Mouse (Mus musculus): ENCODE data around the gene Smim24. TPM values are rescaled to one million over a fixed set of nuclear protein-coding genes. Genes with fewer than 3 reads are reported as not detected.
A peak's percentile ranks its signal among the peaks of the same experiment; 100 is the strongest.

The Smim24 gene
- polyA plus RNA-seq, 1 experiment, result not detected

GRCm38 (mm10) chr10:81409330-81409729, 16.5 kb downstream of the Smim24 start:
- WGBS, result 30% methylated on average over 8 of the region's 8 CpGs
- TF ChIP-seq POLR2A (IDR thresholded peaks at IDR 0.05; ENCODE audit: insufficient read depth, low read depth, low read length) (no peak), CTCF (IDR thresholded peaks at IDR 0.05; ENCODE audit: insufficient read depth, low read depth, low read length) (no peak)
- Histone ChIP-seq H3K4me1 (ENCODE audit: control insufficient read depth, insufficient read depth, low read length) (peaks cover 75% of the 10 kb centered on the region), H3K4me3 (ENCODE audit: insufficient read depth, low read depth, low read length) (no peak overlapping the region), H3K27ac (ENCODE audit: insufficient read depth, low read depth, low read length) (no peak overlapping the region)

GRCm38 (mm10) chr10:81410350-81410749, 17.5 kb downstream of the Smim24 start:
- H3K4me1 ChIP-seq (ENCODE audit: control insufficient read depth, insufficient read depth, low read length), result peaks cover 85% of the 10 kb centered on the region
- H3K27ac ChIP-seq (ENCODE audit: insufficient read depth, low read depth, low read length), result peak overlapping the region; percentile 88
- H3K4me3 ChIP-seq (ENCODE audit: insufficient read depth, low read depth, low read length), result no peak overlapping the region
- TF ChIP-seq POLR2A (IDR thresholded peaks at IDR 0.05; ENCODE audit: insufficient read depth, low read depth, low read length) (no peak), CTCF (IDR thresholded peaks at IDR 0.05; ENCODE audit: insufficient read depth, low read depth, low read length) (no peak)
- WGBS, result 78% methylated on average over 4 of the region's 4 CpGs

DNA sequence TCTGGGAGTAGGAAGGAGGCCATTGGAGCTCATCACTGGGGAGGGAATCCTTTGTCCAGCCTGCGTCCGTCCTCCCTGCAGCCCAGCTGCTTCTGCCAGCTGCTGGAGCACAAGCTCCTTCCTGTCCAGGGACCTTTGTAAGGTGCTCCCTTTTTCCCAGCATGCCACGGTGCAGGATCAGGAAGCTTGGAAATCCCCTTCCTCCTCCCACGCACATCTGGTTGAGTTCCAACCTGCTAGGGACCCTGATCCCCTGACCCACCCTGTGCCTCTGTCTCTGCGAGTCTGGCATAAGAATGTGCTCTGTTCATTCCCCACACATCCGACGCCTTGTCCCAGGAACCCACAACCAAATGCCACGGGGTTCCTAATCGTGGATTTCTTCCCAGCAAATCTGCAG, 18.1 kb downstream of the Smim24 start:
- Histone ChIP-seq H3K27ac (ENCODE audit: insufficient read depth, low read depth, low read length) (peak overlapping the region; percentile 88), H3K4me3 (ENCODE audit: insufficient read depth, low read depth, low read length) (no peak overlapping the region), H3K4me1 (ENCODE audit: control insufficient read depth, insufficient read depth, low read length) (peaks cover 91% of the 10 kb centered on the region)
- WGBS, result 56% methylated on average over 9 of the region's 9 CpGs
- TF ChIP-seq POLR2A (IDR thresholded peaks at IDR 0.05; ENCODE audit: insufficient read depth, low read depth, low read length) (no peak), CTCF (IDR thresholded peaks at IDR 0.05; ENCODE audit: insufficient read depth, low read depth, low read length) (no peak)

DNA sequence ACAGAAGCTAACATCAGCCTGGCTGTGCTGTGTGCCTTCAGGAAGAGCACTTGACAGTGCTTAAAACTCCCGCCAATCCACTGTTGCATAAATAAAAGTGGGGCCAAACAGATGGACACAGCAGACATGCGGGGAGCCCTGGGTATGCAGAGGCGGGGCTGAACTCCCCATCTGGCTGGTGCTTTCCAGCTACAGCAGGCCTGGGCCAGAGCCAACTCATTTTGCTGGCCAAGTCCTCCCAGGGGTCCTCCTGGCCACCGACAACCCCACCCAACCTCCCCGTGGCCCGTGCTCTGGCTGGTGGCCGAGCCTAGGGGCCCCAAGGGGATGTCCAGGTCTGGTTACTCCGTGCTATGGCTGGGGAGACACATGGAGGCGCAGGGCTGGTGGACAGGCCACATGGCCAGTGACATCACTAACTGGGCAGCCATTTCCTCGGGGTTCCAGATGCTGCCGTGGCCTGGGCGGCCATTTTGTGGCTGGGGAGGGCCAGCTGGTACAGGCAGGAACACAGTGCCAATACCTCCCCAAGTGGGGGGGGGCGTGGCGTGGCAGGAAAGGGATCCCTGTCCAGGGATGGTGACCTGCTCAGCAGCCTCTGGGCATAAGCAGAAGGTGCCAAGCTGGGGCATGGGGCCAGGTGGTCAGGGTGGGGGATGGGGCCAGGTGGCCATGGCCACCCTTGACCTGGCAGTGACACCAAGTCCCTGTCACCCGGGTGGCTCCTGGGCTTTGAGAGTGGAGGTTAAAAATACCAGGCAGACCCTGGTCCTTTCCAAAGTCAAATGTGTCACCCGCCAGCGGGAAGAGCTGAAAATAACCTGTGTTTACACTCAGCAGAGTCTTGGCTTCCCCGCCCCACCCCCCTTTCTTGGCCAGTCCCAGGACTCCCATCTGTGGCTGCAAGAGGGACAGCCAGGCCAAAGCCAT, 18.9 kb downstream of the Smim24 start:
- 31% methylated on average over 18 of the region's 18 CpGs for WGBS
- peak overlapping the region; percentile 88 for H3K27ac ChIP-seq (ENCODE audit: insufficient read depth, low read depth, low read length)
- peaks cover 97% of the 10 kb centered on the region for H3K4me1 ChIP-seq (ENCODE audit: control insufficient read depth, insufficient read depth, low read length)
- H3K4me3 ChIP-seq (ENCODE audit: insufficient read depth, low read depth, low read length), result no peak overlapping the region
- no peak for TF ChIP-seq POLR2A (IDR thresholded peaks at IDR 0.05; ENCODE audit: insufficient read depth, low read depth, low read length)
- TF ChIP-seq CTCF (IDR thresholded peaks at IDR 0.05; ENCODE audit: insufficient read depth, low read depth, low read length), result no peak; the same call in 1 of the 2 replicates

DNA sequence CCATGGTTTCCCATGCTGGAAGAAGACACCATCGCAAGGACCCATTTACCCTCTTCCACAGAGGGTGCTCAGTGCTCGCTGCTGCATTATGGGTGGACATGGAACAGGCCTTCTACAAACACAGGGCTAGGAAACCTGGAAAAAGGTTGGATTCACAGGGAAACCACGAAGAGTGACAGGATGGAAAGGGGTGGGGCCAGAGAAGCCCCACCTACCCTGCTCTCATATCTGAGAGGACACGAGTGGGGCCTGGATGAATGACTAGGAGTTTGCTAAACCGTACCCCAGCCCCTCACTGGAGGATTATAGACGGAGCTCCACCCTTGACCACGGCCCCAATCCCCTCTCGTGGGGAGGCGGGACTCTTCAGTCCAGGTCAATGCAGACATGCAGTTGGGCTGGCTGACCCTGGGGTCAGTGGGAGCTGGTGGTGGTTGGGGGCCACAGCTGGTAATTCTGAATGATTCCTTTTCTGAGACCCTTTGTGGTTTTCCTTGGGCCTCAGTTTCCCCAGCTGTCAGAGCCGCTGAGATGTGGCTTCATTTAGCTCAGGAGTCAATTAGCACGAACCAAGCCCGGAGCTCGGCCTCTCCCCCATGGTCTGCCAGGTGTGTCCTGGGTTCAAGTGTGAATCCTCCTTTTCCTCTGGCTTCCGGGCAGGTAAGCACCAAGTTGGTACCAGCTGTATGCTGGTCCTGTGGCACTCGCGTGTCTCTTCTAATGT, 19.9 kb downstream of the Smim24 start:
- TF ChIP-seq CTCF (IDR thresholded peaks at IDR 0.05; ENCODE audit: insufficient read depth, low read depth, low read length), result no peak
- no peak for TF ChIP-seq POLR2A (IDR thresholded peaks at IDR 0.05; ENCODE audit: insufficient read depth, low read depth, low read length)
- Histone ChIP-seq H3K4me1 (ENCODE audit: control insufficient read depth, insufficient read depth, low read length) (peaks cover 98% of the 10 kb centered on the region), H3K4me3 (ENCODE audit: insufficient read depth, low read depth, low read length) (no peak overlapping the region), H3K27ac (ENCODE audit: insufficient read depth, low read depth, low read length) (peak overlapping the region; percentile 88)
- 77% methylated on average over 16 of the region's 16 CpGs for WGBS

GRCm38 (mm10) chr10:81413310-81414261, 20.7 kb downstream of the Smim24 start:
- WGBS, result 22% methylated on average over 26 of the region's 26 CpGs
- Histone ChIP-seq H3K4me1 (ENCODE audit: control insufficient read depth, insufficient read depth, low read length) (peaks cover 97% of the 10 kb centered on the region), H3K4me3 (ENCODE audit: insufficient read depth, low read depth, low read length) (peak overlapping the region; percentile 24), H3K27ac (ENCODE audit: insufficient read depth, low read depth, low read length) (peak overlapping the region; percentile 91)
- TF ChIP-seq CTCF (IDR thresholded peaks at IDR 0.05; ENCODE audit: insufficient read depth, low read depth, low read length) (no peak), POLR2A (IDR thresholded peaks at IDR 0.05; ENCODE audit: insufficient read depth, low read depth, low read length) (no peak)

GRCm38 (mm10) chr10:81414682-81415081, 21.8 kb downstream of the Smim24 start:
- H3K4me1 ChIP-seq (ENCODE audit: control insufficient read depth, insufficient read depth, low read length), result peaks cover 96% of the 10 kb centered on the region
- no peak overlapping the region for H3K4me3 ChIP-seq (ENCODE audit: insufficient read depth, low read depth, low read length)
- H3K27ac ChIP-seq (ENCODE audit: insufficient read depth, low read depth, low read length), result peak overlapping the region; percentile 91
- no peak for TF ChIP-seq POLR2A (IDR thresholded peaks at IDR 0.05; ENCODE audit: insufficient read depth, low read depth, low read length)
- no peak for TF ChIP-seq CTCF (IDR thresholded peaks at IDR 0.05; ENCODE audit: insufficient read depth, low read depth, low read length)

DNA sequence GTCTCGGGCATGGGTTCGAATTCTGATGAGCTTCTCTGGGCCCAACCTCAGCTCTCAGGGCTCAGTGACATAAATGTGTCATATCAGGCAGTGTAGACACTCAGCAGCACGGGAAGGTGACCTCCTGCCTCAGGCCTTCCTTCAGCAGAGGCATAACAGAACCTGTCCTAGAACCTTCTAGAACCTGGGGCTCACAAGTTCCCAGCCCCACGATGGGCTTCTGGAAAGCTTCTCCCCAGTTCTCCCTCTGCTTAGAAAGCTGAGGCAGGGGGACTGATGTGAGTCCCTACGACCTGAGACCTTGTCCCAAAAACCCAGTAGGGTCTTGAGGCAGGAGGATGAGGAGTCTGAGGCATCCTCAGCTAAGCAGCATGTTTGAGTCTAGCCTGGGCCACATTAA, 22.3 kb downstream of the Smim24 start:
- peak overlapping the region; percentile 75 for H3K27ac ChIP-seq (ENCODE audit: insufficient read depth, low read depth, low read length)
- 77% methylated on average over 5 of the region's 5 CpGs for WGBS
- TF ChIP-seq CTCF (IDR thresholded peaks at IDR 0.05; ENCODE audit: insufficient read depth, low read depth, low read length) (no peak), POLR2A (IDR thresholded peaks at IDR 0.05; ENCODE audit: insufficient read depth, low read depth, low read length) (no peak)
- H3K4me3 ChIP-seq (ENCODE audit: insufficient read depth, low read depth, low read length), result no peak overlapping the region
- peaks cover 96% of the 10 kb centered on the region for H3K4me1 ChIP-seq (ENCODE audit: control insufficient read depth, insufficient read depth, low read length)
